Mouse (Mus musculus) forebrain, embryonic 14.5 days (tissue): ENCODE measurements around the gene Map2k1. TPM values are rescaled to one million over a fixed set of nuclear protein-coding genes. Genes with fewer than 3 reads are reported as not detected.
"Not testable (repeated sequence)": the region's sequence is repeated elsewhere in the genome, so short reads cannot be mapped to it uniquely, and the experiment has no call there.

Source experiments
- ATAC-seq: fragments of 200-750 bp; cut with Nextera tagmentation; 2 replicates; pipeline ENCODE4 v1.8.0; 2017; ENCODE audit warnings: mild to moderate bottlenecking, moderate library complexity
- DNase-seq: peaks from one replicate; pipeline ENCODE4 v3.0.0-alpha.2; 2015; ENCODE audit warnings: low spot score
- H3K27ac ChIP-seq: fragments of 300-500 bp; sonication (generic); 2 replicates; pipeline ENCODE4 v1.5.1; 2014; ENCODE audit warnings: low read depth, mild to moderate bottlenecking, control low read depth, low read length, moderate library complexity
- H3K27me3 ChIP-seq: fragments of 300-500 bp; sonication (generic); replicated peaks from 2 replicates; pipeline ENCODE4 v1.6.1; 2014; ENCODE audit warnings: low read length, control low read depth, mixed read lengths; ENCODE audit not compliant: control insufficient read depth, insufficient read depth
- H3K36me3 ChIP-seq: fragments of 300-500 bp; sonication (generic); 2 replicates; pipeline ENCODE4 v1.6.1; 2014; ENCODE audit warnings: low read length, control low read depth; ENCODE audit not compliant: control insufficient read depth, insufficient read depth
- H3K4me1 ChIP-seq: fragments of 300-500 bp; sonication (generic); 2 replicates; pipeline ENCODE4 v1.6.1; 2014; ENCODE audit warnings: antibody characterized with exemption, low read length, control low read depth; ENCODE audit not compliant: control insufficient read depth, insufficient read depth
- H3K4me2 ChIP-seq: fragments of 300-500 bp; sonication (generic); 2 replicates; pipeline ENCODE4 v1.6.1; 2014; ENCODE audit warnings: mild to moderate bottlenecking, control low read depth, low read length
- H3K4me3 ChIP-seq: fragments of 300-500 bp; sonication (generic); 2 replicates; pipeline ENCODE4 v1.5.1; 2014; ENCODE audit warnings: low read depth, low read length, control low read depth
- H3K9ac ChIP-seq: fragments of 300-500 bp; sonication (generic); 2 replicates; pipeline ENCODE4 v1.6.1; 2014; ENCODE audit warnings: mild to moderate bottlenecking, low read length, control low read depth, moderate library complexity
- H3K9me3 ChIP-seq: fragments of 300-500 bp; sonication (generic); replicated peaks from 2 replicates; pipeline ENCODE4 v1.6.1; 2016; ENCODE audit warnings: low read length, control low read depth, mixed read lengths; ENCODE audit not compliant: control insufficient read depth
- WGBS: fragments of 180-500 bp; shearing (Covaris S2); extraction: QIAGEN DNeasy Blood & Tissue Kit; methylation state at CpG from one replicate; pipeline ENCODE4 v1.1.7; 2014; 5-methylcytosine and 5-hydroxymethylcytosine counted together
- polyA plus RNA-seq: library from polyadenylated mRNA; unstranded; fragments of >200 nt; fragmentation: Nextera tagmentation; extraction: Ambion mirVana; gene quantifications from 2 replicates; pipeline ENCODE4 v1.2.1, GENCODE M21; 2014

The Map2k1 gene
- polyA plus RNA-seq, 1 experiment from 2014 or later: 42.2 TPM

GRCm38 (mm10) chr9:64173666-64174220, 79.7 kb downstream of the Map2k1 start:
- Histone ChIP-seq H3K36me3 (peaks cover 38% of the 10 kb centered on the region), H3K27ac (peak overlapping the region; percentile 58; the same call in 1 of the 2 replicates), H3K4me1 (peaks cover 8% of the 10 kb centered on the region; the same call in 1 of the 2 replicates), H3K9me3 (no peaks in the 10 kb centered on the region), H3K4me2 (peak overlapping the region; percentile 84), H3K4me3 (peak overlapping the region; percentile 72), H3K27me3 (no peaks in the 10 kb centered on the region), H3K9ac (peak overlapping the region; percentile 81)
- WGBS: under 1% methylated on average over 16 of the region's 16 CpGs
- no peak for DNase-seq
- ATAC-seq: no peak; the same call in 1 of the 2 replicates

GRCm38 (mm10) chr9:64172816-64173665, 80.4 kb downstream of the Map2k1 start, which contains the start of the genes Zwilch and Rpl4:
Zwilch (minus strand) TSS chr9:64173104.
Rpl4 (plus strand) TSS chr9:64173375.
- under 1% methylated on average over 42 of the region's 42 CpGs for WGBS
- DNase-seq: peak; percentile 90
- peak; percentile 88 for ATAC-seq

GRCm38 (mm10) chr9:64172145-64172815, 81.2 kb downstream of the Map2k1 start:
- H3K9ac ChIP-seq: peak overlapping the region; percentile 81
- H3K27me3 ChIP-seq: no peaks in the 10 kb centered on the region
- 4% methylated on average over 18 of the region's 18 CpGs for WGBS
- H3K4me3 ChIP-seq: peak overlapping the region; percentile 72
- ATAC-seq (no peak; the same call in none of the 2 replicates), DNase-seq (no peak)
- no peaks in the 10 kb centered on the region for H3K9me3 ChIP-seq
- H3K36me3 ChIP-seq: peaks cover 23% of the 10 kb centered on the region
- peak overlapping the region; percentile 72 for H3K27ac ChIP-seq
- H3K4me1 ChIP-seq: peaks cover 8% of the 10 kb centered on the region; the same call in 1 of the 2 replicates
- peak overlapping the region; percentile 72 for H3K4me2 ChIP-seq

More at GRCm38 (mm10) chr9:64172816-64173665, 80.4 kb downstream of the Map2k1 start, which contains the start of the genes Zwilch and Rpl4:
- Histone ChIP-seq H3K36me3 (peaks cover 31% of the 10 kb centered on the region), H3K27ac (peak within 1 kb of the TSS; percentile 72), H3K9me3 (no peaks in the 10 kb centered on the region), H3K4me2 (peak within 1 kb of the TSS; percentile 84), H3K9ac (peak within 1 kb of the TSS; percentile 81), H3K4me3 (peak within 1 kb of the TSS; percentile 72), H3K4me1 (peaks cover 8% of the 10 kb centered on the region; the same call in 1 of the 2 replicates), H3K27me3 (no peaks in the 10 kb centered on the region)

DNA sequence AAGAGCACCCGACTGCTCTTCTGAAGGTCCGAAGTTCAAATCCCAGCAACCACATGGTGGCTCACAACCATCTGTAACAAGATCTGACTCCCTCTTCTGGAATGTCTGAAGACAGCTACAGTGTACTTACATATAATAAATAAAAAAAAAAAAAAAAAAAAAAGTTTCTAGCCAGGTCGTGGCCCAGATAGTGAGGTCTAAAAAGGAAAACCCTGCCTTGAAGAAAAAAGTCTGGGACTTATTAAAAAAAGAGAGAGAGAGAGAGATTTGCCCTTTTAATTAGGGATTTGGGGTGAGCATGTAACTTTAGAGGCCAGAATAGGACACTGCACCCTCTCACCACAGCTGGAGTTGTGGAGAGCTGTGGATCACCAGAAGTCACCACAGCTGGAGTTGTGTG, 83.5 kb downstream of the Map2k1 start:
- H3K4me3 ChIP-seq, H3K27ac ChIP-seq, DNase-seq, H3K4me1 ChIP-seq, H3K27me3 ChIP-seq, H3K9me3 ChIP-seq, H3K36me3 ChIP-seq, H3K9ac ChIP-seq, ATAC-seq, H3K4me2 ChIP-seq: not testable (repeated sequence)
- 92% methylated on average over 3 of the region's 3 CpGs for WGBS

- Histone ChIP-seq H3K9me3 (no peaks in the 10 kb centered on the region), H3K27me3 (no peaks in the 10 kb centered on the region), H3K36me3 (peaks cover 28% of the 10 kb centered on the region), H3K27ac (no peak overlapping the region), H3K4me2 (no peak overlapping the region), H3K4me3 (no peak overlapping the region), H3K9ac (no peak overlapping the region), H3K4me1 (no peaks in the 10 kb centered on the region)
- ATAC-seq (no peak), DNase-seq (no peak)
- 92% methylated on average over 5 of the region's 5 CpGs for WGBS
Observed at GRCm38 (mm10) chr9:64160471-64160870, 93.0 kb downstream of the Map2k1 start.

DNA sequence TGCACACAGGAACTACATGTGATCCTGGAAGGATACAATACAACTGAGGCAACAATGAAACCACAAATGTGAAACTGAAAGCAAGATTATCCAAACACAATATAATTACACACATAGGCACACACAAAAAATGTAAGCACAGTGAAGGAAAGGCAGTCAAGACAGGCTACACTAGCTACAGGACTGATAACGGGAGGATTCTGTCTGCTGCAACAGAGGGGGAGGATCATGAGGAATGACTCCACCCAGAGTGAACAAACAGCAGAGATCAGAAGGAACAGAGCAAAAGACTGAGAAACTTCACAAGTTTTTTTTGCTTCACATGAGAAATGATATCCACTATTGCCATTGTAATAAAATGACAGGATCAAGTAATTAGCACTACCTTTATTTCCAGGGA, 96.8 kb downstream of the Map2k1 start:
- Histone ChIP-seq H3K9me3 (no peaks in the 10 kb centered on the region), H3K9ac (no peak overlapping the region), H3K4me3 (no peak overlapping the region), H3K4me2 (no peak overlapping the region), H3K27ac (no peak overlapping the region), H3K4me1 (no peaks in the 10 kb centered on the region), H3K27me3 (no peaks in the 10 kb centered on the region), H3K36me3 (peaks cover 27% of the 10 kb centered on the region)
- DNase-seq: no peak
- 95% methylated on average over 1 of the region's 1 CpGs for WGBS
- ATAC-seq: no peak

DNA sequence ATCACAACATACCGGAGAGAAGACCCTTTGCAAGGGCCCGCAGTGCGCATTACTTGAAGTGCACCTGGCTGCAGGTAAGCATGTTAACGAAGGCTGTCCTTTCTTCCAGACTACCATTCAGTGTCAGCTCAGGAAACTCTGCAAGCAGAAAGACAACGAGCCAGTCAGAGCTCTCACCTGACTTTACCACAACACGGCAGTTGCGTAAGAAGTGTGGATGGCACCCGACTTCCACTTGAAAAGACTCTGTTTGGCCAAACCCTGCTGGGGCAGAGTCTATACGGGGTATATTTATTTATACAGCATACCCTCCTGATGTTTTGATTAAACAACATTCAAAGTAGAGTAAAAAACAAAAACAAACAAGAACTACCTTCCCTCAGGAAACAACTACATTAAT, 113.6 kb downstream of the Map2k1 start:
- WGBS: 92% methylated on average over 9 of the region's 9 CpGs
- peaks cover 20% of the 10 kb centered on the region; the same call in 1 of the 2 replicates for H3K36me3 ChIP-seq
- H3K4me3 ChIP-seq: no peak overlapping the region
- no peaks in the 10 kb centered on the region for H3K4me1 ChIP-seq
- H3K4me2 ChIP-seq: no peak overlapping the region
- DNase-seq (no peak), ATAC-seq (no peak)
- no peaks in the 10 kb centered on the region for H3K27me3 ChIP-seq
- no peak overlapping the region for H3K27ac ChIP-seq
- no peaks in the 10 kb centered on the region for H3K9me3 ChIP-seq
- H3K9ac ChIP-seq: no peak overlapping the region

DNA sequence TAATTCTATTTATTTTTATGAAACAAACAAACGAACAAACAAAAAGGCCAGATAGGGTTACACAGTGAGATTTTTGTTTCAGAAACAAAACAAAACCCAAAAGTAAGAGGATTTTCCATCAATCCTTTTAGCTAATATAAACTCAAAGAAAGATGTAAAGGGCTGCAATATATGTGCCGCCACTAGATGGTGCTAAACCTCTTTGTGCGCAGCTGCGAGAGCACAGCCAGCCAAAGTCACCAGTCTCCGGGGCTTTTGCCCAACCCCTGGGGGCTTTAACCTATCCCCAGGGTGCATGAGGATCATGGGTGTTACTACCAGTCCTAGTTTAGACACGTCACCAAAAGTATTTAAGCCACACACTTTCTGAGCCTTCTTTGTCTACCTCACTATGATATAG, 114.5 kb downstream of the Map2k1 start:
- H3K4me1 ChIP-seq, H3K9me3 ChIP-seq, H3K27me3 ChIP-seq, H3K4me3 ChIP-seq, ATAC-seq, H3K9ac ChIP-seq, H3K4me2 ChIP-seq, H3K27ac ChIP-seq: not testable (repeated sequence)
- 9% methylated on average over 6 of the region's 6 CpGs for WGBS
- peak; percentile 68 for DNase-seq
- peaks cover 20% of the 10 kb centered on the region; the same call in 1 of the 2 replicates for H3K36me3 ChIP-seq
